Mouse (Mus musculus) stomach, postnatal 0 days (tissue): Measurements from ENCODE around the gene Arap1. TPM values are rescaled to one million over a fixed set of nuclear protein-coding genes. Genes with fewer than 3 reads are reported as not detected.

Experiments
- ATAC-seq: fragments of 200-750 bp; cut with Nextera tagmentation; 2 replicates; pipeline ENCODE4 v1.8.0; 2017; ENCODE audit not compliant: low FRiP score, low TSS enrichment
- DNase-seq: peaks from one replicate; pipeline ENCODE4 v3.0.0-alpha.2; 2016; ENCODE audit warnings: low spot score
- H3K27ac ChIP-seq: fragments of 300-500 bp; sonication (generic); replicated peaks from 2 replicates; pipeline ENCODE4 v1.5.1; 2014; ENCODE audit warnings: mild to moderate bottlenecking, control low read depth
- H3K27me3 ChIP-seq: fragments of 300-500 bp; sonication (generic); 2 replicates; pipeline ENCODE4 v1.6.1; 2014; ENCODE audit warnings: low read length; ENCODE audit not compliant: control insufficient read depth, insufficient read depth
- H3K36me3 ChIP-seq: fragments of 300-500 bp; sonication (generic); 2 replicates; pipeline ENCODE4 v1.6.1; 2014; ENCODE audit warnings: low read length, mixed read lengths; ENCODE audit not compliant: control insufficient read depth, insufficient read depth
- H3K4me1 ChIP-seq: fragments of 300-500 bp; sonication (generic); replicated peaks from 2 replicates; pipeline ENCODE4 v1.6.1; 2014; ENCODE audit warnings: antibody characterized with exemption; ENCODE audit not compliant: control insufficient read depth, insufficient read depth
- H3K4me2 ChIP-seq: fragments of 300-500 bp; sonication (generic); replicated peaks from 2 replicates; pipeline ENCODE4 v1.6.1; 2014; ENCODE audit warnings: low read depth, mild to moderate bottlenecking, control low read depth, moderate library complexity
- H3K4me3 ChIP-seq: fragments of 300-500 bp; sonication (generic); 2 replicates; pipeline ENCODE4 v1.5.1; 2014; ENCODE audit warnings: low read depth, low read length, control low read depth
- H3K9ac ChIP-seq: fragments of 300-500 bp; sonication (generic); 2 replicates; pipeline ENCODE4 v1.6.1; 2014; ENCODE audit warnings: mild to moderate bottlenecking, low read length, control low read depth, mixed read lengths
- H3K9me3 ChIP-seq: fragments of 300-500 bp; sonication (generic); 2 replicates; pipeline ENCODE4 v1.6.1; 2016; ENCODE audit warnings: low read length; ENCODE audit not compliant: control insufficient read depth
- CTCF ChIP-seq: IDR thresholded peaks from 2 replicates; pipeline ENCODE4 v1.5.1; 2016; ENCODE audit warnings: antibody characterized with exemption, low read depth, mild to moderate bottlenecking, moderate library complexity
- EP300 ChIP-seq: optimal IDR thresholded peaks from 2 replicates; pipeline ENCODE3; 2016; ENCODE audit warnings: antibody characterized with exemption
- WGBS: fragments of 180-500 bp; shearing (Covaris S2); extraction: QIAGEN DNeasy Blood & Tissue Kit; methylation state at CpG from one replicate; pipeline ENCODE4 v1.1.7; 2014; 5-methylcytosine and 5-hydroxymethylcytosine counted together
- polyA plus RNA-seq: library from polyadenylated mRNA; unstranded; fragments of >200 nt; fragmentation: Nextera tagmentation; extraction: Ambion mirVana; gene quantifications from 2 replicates; pipeline ENCODE4 v1.2.1, GENCODE M21; 2015

Arap1 gene
- polyA plus RNA-seq, 1 experiment from 2014 or later = 37.2 TPM

- Histone ChIP-seq H3K4me1 (no peaks in the 10 kb centered on the region), H3K9me3 (no peaks in the 10 kb centered on the region), H3K4me3 (no peak overlapping the region), H3K9ac (no peak overlapping the region), H3K27me3 (no peaks in the 10 kb centered on the region), H3K36me3 (no peaks in the 10 kb centered on the region), H3K27ac (no peak overlapping the region), H3K4me2 (no peak overlapping the region)
- 81% methylated on average over 6 of the region's 6 CpGs for WGBS
- TF ChIP-seq CTCF (no peak), EP300 (no peak)
- ATAC-seq = no peak
- no peak for DNase-seq
These were observed 7.8 kb downstream of the Arap1 start for GRCm38 (mm10) chr7:101355551-101356100.

GRCm38 (mm10) chr7:101356868-101357267 lies 9.0 kb downstream of the Arap1 start:
- TF ChIP-seq CTCF (no peak), EP300 (no peak)
- Histone ChIP-seq H3K4me1 (no peaks in the 10 kb centered on the region), H3K9ac (no peak overlapping the region), H3K27ac (no peak overlapping the region), H3K9me3 (no peaks in the 10 kb centered on the region), H3K27me3 (no peaks in the 10 kb centered on the region), H3K36me3 (no peaks in the 10 kb centered on the region), H3K4me2 (no peak overlapping the region), H3K4me3 (no peak overlapping the region)
- ATAC-seq (no peak), DNase-seq (no peak)
- 70% methylated on average over 3 of the region's 3 CpGs for WGBS

- Histone ChIP-seq H3K4me2 (no peak overlapping the region), H3K9ac (no peak overlapping the region), H3K9me3 (no peaks in the 10 kb centered on the region), H3K4me1 (no peaks in the 10 kb centered on the region), H3K27ac (no peak overlapping the region), H3K27me3 (no peaks in the 10 kb centered on the region), H3K36me3 (no peaks in the 10 kb centered on the region), H3K4me3 (no peak overlapping the region)
- ATAC-seq (no peak), DNase-seq (no peak)
- WGBS = 63% methylated on average over 3 of the region's 3 CpGs
- TF ChIP-seq EP300 = no peak
- TF ChIP-seq CTCF = no peak
These were observed 12.5 kb downstream of the Arap1 start for GRCm38 (mm10) chr7:101360406-101360805.

- Histone ChIP-seq H3K9ac (no peak overlapping the region), H3K27me3 (no peaks in the 10 kb centered on the region), H3K4me3 (no peak overlapping the region), H3K27ac (no peak overlapping the region), H3K36me3 (no peaks in the 10 kb centered on the region), H3K9me3 (no peaks in the 10 kb centered on the region), H3K4me2 (no peak overlapping the region), H3K4me1 (no peaks in the 10 kb centered on the region)
- TF ChIP-seq EP300 = no peak
- 69% methylated on average over 4 of the region's 4 CpGs for WGBS
- DNase-seq = no peak
- ATAC-seq = 0 out of 2 replicates have a peak, but pooled peaks have one; percentile 16
These were observed 13.2 kb downstream of the Arap1 start for GRCm38 (mm10) chr7:101361021-101361420.

- H3K9me3 ChIP-seq = no peaks in the 10 kb centered on the region
- H3K9ac ChIP-seq = 0 out of 2 replicates have a peak overlapping the region, but pooled peaks have one; percentile 13
- H3K4me3 ChIP-seq = no peak overlapping the region
- TF ChIP-seq CTCF (no peak), EP300 (no peak)
- no peaks in the 10 kb centered on the region for H3K4me1 ChIP-seq
- H3K4me2 ChIP-seq = no peak overlapping the region
- peak overlapping the region; percentile 58 for H3K27ac ChIP-seq
- H3K27me3 ChIP-seq = no peaks in the 10 kb centered on the region
- DNase-seq (peak; percentile 50), ATAC-seq (peak; percentile 63)
- WGBS = 34% methylated on average over 4 of the region's 4 CpGs
- no peaks in the 10 kb centered on the region for H3K36me3 ChIP-seq
These were observed 13.9 kb downstream of the Arap1 start for GRCm38 (mm10) chr7:101361767-101362166.

- WGBS = 69% methylated on average over 5 of the region's 5 CpGs
- TF ChIP-seq CTCF (no peak), EP300 (no peak)
- no peak for ATAC-seq
- Histone ChIP-seq H3K36me3 (no peaks in the 10 kb centered on the region), H3K4me3 (no peak overlapping the region), H3K4me1 (no peaks in the 10 kb centered on the region), H3K4me2 (no peak overlapping the region), H3K27ac (no peak overlapping the region), H3K27me3 (no peaks in the 10 kb centered on the region), H3K9ac (no peak overlapping the region), H3K9me3 (no peaks in the 10 kb centered on the region)
- DNase-seq = no peak
These were observed 14.9 kb downstream of the Arap1 start for GRCm38 (mm10) chr7:101362791-101363191.
